ENCODE assay signal across 8 mouse cellular contexts in the genomic region with DNA sequence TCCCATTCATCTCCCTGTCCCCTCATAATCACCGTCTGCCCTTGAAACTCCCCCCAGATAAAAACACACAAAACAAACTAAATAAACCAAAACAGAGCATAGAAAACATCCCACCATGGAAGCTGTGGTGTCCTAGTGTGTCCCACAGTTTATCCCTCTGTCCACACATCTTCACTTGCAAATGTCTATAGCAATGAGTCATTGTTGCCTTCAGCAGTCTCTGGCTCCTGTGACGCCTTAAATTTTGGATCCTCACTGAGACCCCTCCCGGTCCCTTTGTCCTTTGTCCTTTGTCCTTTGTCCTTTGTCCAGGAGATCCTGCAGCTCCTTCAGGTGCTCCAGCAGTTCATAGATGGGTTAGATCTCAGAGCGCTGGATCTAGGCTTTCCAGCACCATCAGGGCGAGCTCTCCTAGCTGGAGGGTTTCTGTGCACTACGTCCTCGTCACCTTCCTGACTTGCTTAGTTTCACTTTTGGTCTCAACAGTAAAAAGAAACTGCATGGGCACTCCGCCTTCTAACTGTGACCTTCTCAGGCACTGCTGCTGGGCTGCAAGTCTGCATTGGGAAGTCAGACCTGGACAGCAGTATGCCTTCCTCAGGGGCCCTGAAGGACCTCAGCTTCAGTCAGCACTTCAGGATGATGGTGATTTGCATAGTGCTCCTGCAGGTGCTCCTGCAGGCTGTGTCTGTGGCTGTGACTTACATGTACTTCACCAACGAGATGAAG. TPM values are rescaled to one million over a fixed set of nuclear protein-coding genes. Genes with fewer than 3 reads are reported as not detected.
A peak's percentile ranks its signal among the peaks of the same experiment; 100 is the strongest.
DNase-seq lines count a peak whose midpoint lies in the region; ATAC-seq and TF ChIP-seq lines count a peak whose summit lies in the region.

A gene (plus strand): TSS at position 470 of the 729 bp plus-strand sequence.

- TF ChIP-seq CTCF in liver, postnatal 0 days (IDR thresholded peaks at IDR 0.05; ENCODE audit: low read depth), result no peak

- peak within 1 kb of the TSS; percentile 62 for H3K4me2 ChIP-seq in liver, postnatal 0 days (ENCODE audit: low read depth, low read length)
- no peak within 1 kb of the TSS for H3K4me2 ChIP-seq in hindbrain, embryonic 16.5 days (ENCODE audit: low read length)

- peaks cover 3% of the 10 kb centered on the region; the same call in 1 of the 2 replicates for H3K4me1 ChIP-seq in liver, postnatal 0 days (ENCODE audit: insufficient read depth)
- no peaks in the 10 kb centered on the region; the same call in 1 of the 2 replicates for H3K4me1 ChIP-seq in hindbrain, embryonic 16.5 days (ENCODE audit: control insufficient read depth, insufficient read depth, low read depth, low read length)

- H3K27me3 ChIP-seq in liver, postnatal 0 days (ENCODE audit: insufficient read depth, low read length), result no peaks in the 10 kb centered on the region
- H3K27me3 ChIP-seq in hindbrain, embryonic 16.5 days (replicated peaks; ENCODE audit: control insufficient read depth, insufficient read depth, low read length), result no peaks in the 10 kb centered on the region

- no peaks in the 10 kb centered on the region for H3K9me3 ChIP-seq in liver, postnatal 0 days (ENCODE audit: low read length)
- no peaks in the 10 kb centered on the region for H3K9me3 ChIP-seq in hindbrain, embryonic 16.5 days (ENCODE audit: control insufficient read depth, low read length)

- 31% methylated on average over 9 of the region's 9 CpGs for WGBS in liver, postnatal 0 days (ENCODE audit: insufficient replicate concordance)
- 67% methylated on average over 9 of the region's 9 CpGs for WGBS in hindbrain, embryonic 16.5 days

- no peaks in the 10 kb centered on the region for H3K36me3 ChIP-seq in liver, postnatal 0 days (replicated peaks; ENCODE audit: insufficient read depth, low read length)
- H3K36me3 ChIP-seq in hindbrain, embryonic 16.5 days (ENCODE audit: control insufficient read depth, insufficient read depth, low read length), result no peaks in the 10 kb centered on the region

- ATAC-seq in liver, postnatal 0 days, result peak; percentile 41; the same call in 1 of the 2 replicates
- ATAC-seq in hindbrain, embryonic 16.5 days, result no peak

- TF ChIP-seq EP300 in liver, postnatal 0 days (IDR thresholded peaks at IDR 0.05; ENCODE audit: low read depth), result no peak

- peak; percentile 43 to 50 for DNase-seq in CD8-positive naive resting alpha-beta T cell, adult 2 months (ENCODE audit: low read depth in 2 of 2, low spot score in 2 of 2)
- peak; percentile 9 for DNase-seq in adrenal gland, postnatal 25 days
- DNase-seq in heart, postnatal 4 days, result peak; percentile 22
- DNase-seq in liver, postnatal 0 days, result peak; percentile 22
- peak; percentile 24 to 55 for DNase-seq in spleen, adult 18-20 months
- DNase-seq in frontal cortex, postnatal 10 days (ENCODE audit: low spot score in 2 of 2), result no peak
- DNase-seq in layer of hippocampus, adult 11-12 months (ENCODE audit: low spot score), result no peak

- H3K9ac ChIP-seq in liver, postnatal 0 days (replicated peaks), result peak within 1 kb of the TSS; percentile 23
- H3K9ac ChIP-seq in hindbrain, embryonic 16.5 days (ENCODE audit: low read depth, low read length), result no peak within 1 kb of the TSS

- H3K4me3 ChIP-seq in liver, postnatal 0 days (ENCODE audit: low read depth, low read length), result peak within 1 kb of the TSS; percentile 46
- no peak within 1 kb of the TSS for H3K4me3 ChIP-seq in hindbrain, embryonic 16.5 days (ENCODE audit: low read length)

- H3K27ac ChIP-seq in liver, postnatal 0 days (ENCODE audit: low read depth), result peak within 1 kb of the TSS; percentile 34
- no peak within 1 kb of the TSS for H3K27ac ChIP-seq in hindbrain, embryonic 16.5 days (ENCODE audit: low read depth, low read length)

RNA-seq across cellular contexts. Expression of the gene that starts here (rescaled TPM):
- 10.8 and 11.3 TPM in 2 replicates for total RNA-seq in adrenal gland, postnatal 25 days (2021)
- 1 to 10 TPM; 5.5 to 7.1 TPM for total RNA-seq in heart, postnatal 4 days (2021)
- 0.23 and 0.37 TPM in 2 replicates for polyA plus RNA-seq in liver, postnatal 0 days (2015; fragmentation: Nextera tagmentation; extraction: Ambion mirVana)
- polyA plus RNA-seq in hindbrain, embryonic 16.5 days (2015; fragmentation: Nextera tagmentation; extraction: Ambion mirVana), result 0.10 and 0.15 TPM in 2 replicates

Comparison
In these comparisons a context has a peak if more than half of its experiments do, and no peak if none do; other contexts are left out.
1. Peak in DNase-seq, ATAC-seq, H3K4me3 ChIP-seq, H3K27ac ChIP-seq, H3K9ac ChIP-seq and H3K4me2 ChIP-seq in liver, postnatal 0 days; RNA of the gene not detected or under 1 TPM.
2. DNase-seq: peak in CD8-positive naive resting alpha-beta T cell, adult 2 months (2 of 2), adrenal gland, postnatal 25 days (single experiment), heart, postnatal 4 days (single experiment) and spleen, adult 18-20 months (2 of 2); none in frontal cortex, postnatal 10 days (0 of 2) and layer of hippocampus, adult 11-12 months (single experiment).